Mouse (Mus musculus) cerebellum, adult 9-10 months (tissue): ENCODE results near the gene E330021D16Rik.

Experiments
- DNase-seq: peaks from one replicate; pipeline ENCODE4 v3.0.0; 2022

The E330021D16Rik gene

DNA sequence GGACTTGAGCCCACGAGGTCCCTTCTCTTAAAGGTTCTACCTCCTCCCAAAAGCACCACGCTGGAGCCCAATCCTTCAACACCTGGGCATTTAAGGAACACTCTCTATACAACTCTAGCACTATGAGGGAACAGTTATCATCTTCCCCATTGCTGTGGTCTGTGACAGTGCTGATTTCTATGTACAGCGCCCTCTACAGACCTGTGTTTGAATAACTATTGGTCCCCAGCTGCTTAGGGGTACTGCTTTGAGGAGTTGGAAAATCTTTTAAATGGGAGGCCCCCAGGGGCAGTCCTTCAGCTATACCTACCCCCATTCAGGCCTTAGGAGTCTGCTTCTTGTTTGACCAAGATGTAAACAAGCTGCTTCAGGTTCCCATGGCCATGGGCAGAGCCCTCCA lies 5.7 kb upstream of the E330021D16Rik start:
- peak; percentile 5 for DNase-seq

DNA sequence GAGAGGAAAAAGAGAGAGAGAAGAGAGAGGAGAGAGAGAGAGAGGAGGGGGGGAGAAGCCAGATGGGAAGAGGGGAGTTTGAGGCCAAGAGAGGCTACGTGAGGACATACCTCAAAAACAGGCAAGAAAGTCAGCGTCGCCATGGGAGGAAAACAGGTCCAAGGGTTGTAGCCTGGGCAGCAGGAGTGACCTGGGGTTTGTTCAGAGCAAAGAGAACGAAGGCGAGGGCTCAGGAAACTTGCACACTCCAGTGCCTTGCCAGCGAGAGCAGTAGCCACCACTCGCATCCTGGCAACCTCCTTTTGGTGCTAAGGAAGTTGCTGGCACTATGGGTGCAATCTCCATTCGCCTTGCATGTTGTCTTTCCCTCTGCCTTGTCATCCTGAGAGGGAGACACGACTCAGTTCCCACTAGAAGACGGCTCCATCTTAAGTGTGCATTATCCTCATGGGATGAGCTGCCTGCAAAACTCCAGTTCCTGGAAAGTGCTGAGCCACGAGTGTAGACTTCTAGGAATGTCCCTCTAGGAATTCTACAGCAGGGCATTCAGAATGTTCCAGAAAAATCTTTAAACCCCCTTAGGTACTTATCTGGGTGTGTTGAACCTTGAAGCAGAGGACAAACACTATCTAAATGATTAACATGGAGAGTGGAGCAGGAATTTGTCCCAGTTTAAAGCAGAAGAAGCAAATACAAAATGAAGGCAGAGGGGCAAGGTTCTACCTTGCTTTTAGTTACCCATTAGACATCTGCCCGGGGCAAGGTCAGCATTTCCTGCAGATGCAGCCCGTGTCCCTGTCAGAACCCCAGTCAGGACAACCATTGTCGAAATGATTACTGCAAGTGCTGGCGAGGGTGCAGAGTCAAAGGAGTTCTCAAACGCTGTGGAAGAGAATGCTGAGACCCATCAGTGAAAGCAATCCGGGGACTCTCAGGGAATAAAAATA lies 3.8 kb upstream of the E330021D16Rik start:
- DNase-seq, result no peak

DNA sequence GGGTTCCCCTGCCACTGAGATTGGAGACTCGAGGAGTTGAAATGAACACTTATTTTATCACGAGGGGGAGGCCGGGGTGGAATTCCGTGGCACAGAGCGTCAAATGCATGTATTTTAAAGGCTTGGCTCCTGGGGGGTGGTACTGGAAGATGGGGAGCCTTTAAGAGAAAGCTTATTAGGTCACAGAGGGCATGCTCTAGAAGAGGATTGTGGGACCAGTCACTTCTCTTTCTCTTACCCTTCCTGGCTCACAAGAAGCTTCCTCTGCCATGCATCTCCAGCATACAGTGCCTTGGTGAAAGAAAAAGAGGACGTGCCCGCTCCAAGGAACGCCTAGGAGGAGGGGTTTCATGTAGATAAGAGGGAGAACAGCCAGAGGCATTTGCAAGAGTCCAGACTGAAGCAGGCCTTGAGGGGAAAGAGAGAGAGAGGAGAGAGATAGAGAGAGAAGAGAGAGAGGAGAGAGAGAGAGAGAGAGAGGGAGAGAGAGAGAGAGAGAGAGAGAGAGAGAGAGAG lies 3.0 kb upstream of the E330021D16Rik start:
- no peak for DNase-seq

DNA sequence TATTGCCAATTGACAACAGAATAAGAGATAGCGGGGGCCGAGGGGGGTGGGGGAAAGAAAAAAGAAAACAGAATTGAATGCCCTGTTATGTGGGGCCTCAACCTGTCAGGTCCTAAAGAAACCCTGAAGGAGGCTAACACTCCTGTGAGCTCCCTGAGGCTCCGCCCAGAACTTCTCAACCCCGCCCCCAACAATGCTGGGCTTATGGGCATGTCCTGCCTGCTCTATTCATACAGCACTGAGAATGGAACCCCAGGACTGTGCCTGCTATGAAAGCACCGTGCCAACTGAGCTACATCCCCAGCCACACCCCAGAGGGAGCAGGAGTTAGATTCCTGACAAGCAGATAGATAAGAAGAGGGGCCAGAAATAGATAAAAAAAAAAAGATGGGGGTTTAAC lies 2.5 kb upstream of the E330021D16Rik start:
- no peak for DNase-seq

DNA sequence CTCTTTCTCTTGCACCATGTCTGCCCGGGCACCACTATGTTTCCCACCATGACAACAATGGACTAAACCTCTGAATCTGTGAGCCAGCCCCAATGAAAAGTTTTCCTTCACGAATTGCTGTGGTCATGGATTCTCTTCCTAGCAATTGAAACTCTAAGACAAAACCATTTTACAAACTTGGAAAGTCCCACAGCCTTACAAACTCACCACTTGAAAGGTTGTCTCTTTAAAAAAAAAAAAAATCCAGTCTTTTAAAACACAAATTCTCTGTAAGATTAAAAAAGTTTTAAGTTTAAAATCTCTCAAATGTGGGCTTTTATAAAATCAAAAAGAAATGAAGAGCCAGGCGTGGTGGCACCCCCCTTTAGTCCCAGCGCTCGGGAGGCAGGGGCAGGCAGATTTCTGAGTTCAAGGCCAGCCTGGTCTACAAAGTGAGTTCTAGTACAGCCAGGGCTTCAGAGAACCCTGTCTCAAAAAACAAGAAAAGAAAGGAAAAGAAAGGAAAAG lies 1.5 kb downstream of the E330021D16Rik start:
- DNase-seq, result no peak

DNA sequence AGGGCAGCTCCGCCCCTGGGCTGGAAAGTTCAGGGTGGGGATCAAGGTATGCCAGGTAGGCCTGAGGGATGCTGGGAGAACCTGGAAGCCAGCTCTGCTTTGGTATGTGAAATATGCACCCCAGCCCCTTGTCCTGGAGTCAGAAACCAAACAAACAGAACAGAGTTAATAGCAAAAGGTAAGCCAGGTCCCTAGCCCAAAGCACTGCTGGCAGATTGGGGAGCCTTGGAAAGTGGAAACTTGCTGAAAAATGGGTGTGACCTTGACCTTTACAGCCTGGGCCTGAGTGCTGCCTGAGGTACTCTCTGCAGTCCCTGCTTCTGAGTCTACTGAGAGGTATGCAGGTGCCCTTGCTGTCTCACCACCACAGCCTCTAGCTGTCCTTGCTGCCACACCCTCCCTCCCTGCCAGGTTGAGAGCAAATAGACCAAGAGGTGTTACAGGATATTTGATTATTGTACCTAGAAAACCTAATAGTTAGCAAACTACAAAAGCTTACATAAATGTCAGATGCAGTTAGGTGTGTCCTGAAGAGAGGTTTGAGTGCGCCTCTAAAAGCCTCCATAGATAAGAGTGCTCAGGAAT lies 7.7 kb downstream of the E330021D16Rik start:
- DNase-seq, result no peak

DNA sequence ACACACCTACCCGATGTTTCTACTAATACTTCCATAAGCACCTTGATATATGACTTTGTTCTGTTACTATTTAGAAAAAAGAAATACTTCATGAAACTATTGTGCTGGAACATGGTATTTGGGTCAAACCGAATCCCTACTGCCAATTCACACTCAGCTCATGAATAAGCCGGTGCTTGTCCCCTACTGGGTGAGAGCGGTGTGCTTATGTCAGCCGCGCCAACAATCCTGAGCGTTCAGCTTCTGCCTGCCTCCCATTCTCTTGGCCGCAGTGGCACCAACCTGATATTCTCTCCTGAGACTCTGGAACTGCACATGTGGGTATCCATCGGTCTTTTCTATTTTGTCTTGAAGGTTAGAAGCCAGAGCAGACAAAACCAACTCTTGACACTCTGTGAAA lies 18.5 kb downstream of the E330021D16Rik start:
- DNase-seq, result peak; percentile 7

DNA sequence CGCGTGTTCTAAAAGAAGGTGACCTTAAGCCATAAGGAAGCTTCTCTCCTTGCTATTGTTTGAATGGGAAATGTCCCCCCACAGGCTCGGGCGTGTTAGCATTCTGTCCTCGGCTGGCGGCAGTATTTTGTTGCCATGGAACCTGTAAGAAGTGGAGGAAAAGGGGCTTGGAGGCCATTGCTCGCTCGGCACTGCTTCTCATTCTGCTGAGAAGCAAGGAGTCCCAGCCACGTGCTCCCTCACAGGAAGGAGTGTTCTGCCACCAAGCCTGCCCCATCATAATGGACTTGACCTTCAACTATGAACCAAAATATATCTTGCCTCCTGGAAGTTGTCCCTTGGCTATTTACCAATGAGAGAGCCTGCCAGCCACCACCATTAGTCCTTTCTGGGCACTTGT lies 25.1 kb downstream of the E330021D16Rik start:
- no peak for DNase-seq

DNA sequence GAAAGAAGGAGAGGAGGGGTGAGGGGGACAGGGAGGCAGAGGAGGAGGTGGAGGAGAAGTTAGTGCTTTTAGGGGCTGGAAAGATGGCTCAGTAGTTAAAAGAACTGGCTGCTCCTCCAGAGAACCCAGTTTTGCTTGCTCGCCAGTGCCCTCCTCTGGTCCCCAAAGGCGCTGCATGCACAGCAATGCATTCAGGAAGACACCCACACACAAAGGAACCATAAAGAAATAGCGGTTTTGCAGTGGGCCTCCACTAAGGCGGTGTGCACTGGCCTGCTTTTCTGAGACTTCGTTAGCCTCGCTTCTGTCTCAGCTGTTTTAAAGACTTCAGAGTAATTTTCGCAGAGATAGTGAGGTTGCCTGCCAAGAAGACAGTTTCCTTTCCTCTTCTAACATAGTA lies 30.1 kb downstream of the E330021D16Rik start:
- DNase-seq, result no peak

DNA sequence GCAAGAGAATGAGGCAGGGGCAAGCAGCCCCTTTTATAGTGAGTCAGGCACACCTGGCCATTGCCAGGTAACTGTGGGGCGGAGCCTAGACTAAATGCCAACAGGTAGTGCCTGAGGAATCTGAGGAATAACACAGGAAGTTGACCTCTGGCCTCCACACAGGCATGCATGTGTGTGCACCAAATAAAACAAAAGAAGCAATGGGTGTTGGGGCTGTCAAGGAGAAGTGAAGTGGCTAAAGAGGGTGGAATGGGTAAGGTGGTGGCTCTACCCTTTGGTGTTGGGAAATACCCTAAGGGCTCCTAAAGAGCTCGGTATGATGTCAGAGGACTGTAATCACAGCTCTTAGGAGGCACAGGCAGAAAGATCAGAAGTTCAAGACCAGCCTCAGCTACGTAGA lies 32.2 kb downstream of the E330021D16Rik start:
- DNase-seq, result no peak

DNA sequence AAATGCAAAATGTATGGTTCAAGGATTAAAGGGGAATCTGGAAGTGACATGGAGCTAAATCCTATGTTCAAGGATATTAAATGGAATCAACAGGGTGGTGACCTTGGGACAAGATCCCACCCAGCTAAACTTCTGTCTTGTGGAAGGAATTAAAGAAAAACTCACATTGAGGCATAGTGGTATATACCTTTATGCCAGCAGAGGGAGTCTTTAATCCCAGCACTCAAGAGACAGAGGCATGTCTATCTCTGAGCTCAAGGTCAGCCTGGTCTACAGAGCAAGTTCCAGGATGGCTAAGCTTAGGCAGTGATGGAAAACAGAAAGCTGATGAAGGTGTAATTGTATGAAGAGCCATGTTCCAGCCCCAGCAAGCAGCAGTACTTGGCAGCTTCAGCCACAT lies 39.3 kb downstream of the E330021D16Rik start:
- DNase-seq, result no peak

DNA sequence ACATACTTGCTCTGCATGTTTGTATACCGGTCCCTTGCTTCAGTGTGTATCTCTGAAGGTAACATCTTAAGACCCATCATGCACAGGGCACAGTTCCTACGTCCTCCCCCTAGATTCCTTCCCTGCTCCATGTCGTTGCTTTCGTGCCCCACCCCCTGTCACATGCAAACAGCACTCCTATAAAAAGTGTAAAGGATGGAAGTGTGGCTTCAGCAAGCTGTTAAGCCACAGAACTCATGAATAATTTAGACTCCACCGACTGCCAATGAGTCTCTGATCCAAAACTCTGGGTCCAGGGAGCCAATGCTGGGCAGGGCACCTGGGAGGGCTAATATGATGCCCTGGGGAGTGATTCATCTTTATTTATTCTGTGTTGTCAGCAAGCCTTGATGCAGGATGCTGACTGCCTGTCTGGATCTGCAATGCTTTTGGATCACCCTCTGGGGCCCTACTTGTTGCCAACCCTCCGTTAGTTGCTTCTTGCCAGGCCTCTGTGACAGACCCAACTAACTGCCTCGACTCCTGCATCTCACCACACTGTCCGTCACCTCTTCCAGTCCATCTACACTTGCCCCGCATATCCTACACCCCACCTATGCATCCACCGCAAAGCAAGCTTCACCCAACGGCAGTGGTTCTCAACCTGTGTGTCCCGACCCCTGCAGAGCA lies 50.8 kb downstream of the E330021D16Rik start:
- DNase-seq, result no peak

DNA sequence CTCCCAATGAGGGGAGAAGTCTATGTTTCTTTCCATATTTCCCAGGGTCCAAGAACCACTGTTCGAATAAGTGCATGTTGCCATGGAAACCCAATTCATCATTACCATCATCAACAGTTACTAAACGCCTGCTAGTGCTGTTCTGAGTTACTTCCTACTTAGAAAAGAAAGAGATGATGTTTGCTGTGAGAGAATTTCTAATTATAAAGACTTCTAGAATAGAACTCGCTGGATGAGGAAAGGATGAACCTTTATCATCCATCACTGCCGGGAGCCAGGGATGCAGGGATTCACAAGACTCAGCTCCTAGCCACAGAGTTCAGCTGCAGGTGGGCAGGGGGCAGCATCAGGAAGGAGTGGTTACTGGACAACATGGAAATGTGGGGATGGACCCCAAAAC lies 51.4 kb downstream of the E330021D16Rik start:
- DNase-seq, result no peak

DNA sequence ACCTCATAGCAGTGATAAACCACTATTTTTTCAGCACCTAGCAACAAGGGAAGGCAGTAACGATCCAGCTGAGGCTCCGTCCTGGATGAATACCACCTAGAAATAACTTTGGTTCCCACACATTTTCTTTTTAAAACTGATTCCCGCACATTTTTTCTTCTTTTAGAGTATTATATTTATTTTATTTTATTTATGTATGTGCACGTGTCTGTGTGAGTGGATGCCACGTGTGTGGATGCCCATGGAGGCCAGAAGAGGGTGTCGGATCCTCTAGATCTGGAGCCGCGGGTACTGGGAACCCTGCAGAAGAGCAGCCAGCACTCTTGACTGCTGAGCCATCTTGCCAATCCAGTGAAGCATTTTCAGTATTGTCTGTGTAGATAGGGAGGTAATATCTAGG lies 52.1 kb downstream of the E330021D16Rik start:
- no peak for DNase-seq

DNA sequence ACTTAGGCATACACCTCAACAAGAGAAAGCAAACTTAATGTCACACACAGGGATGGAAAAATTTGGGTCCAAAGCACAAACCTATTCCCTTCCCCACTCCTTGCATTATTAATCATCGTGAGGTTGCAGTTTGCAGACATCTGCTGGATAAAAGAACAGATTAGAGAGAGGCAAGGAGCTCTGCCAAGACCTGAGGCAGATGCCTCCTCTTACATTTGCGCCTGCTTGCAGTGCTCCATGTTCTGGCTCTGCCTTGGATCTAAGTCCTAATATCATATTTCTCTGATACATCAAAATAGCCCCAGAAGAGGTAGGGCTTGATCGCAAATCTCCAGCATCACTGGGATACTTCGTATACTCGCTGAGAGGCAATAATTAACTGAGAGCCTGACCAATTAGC lies 56.9 kb downstream of the E330021D16Rik start:
- no peak for DNase-seq

DNA sequence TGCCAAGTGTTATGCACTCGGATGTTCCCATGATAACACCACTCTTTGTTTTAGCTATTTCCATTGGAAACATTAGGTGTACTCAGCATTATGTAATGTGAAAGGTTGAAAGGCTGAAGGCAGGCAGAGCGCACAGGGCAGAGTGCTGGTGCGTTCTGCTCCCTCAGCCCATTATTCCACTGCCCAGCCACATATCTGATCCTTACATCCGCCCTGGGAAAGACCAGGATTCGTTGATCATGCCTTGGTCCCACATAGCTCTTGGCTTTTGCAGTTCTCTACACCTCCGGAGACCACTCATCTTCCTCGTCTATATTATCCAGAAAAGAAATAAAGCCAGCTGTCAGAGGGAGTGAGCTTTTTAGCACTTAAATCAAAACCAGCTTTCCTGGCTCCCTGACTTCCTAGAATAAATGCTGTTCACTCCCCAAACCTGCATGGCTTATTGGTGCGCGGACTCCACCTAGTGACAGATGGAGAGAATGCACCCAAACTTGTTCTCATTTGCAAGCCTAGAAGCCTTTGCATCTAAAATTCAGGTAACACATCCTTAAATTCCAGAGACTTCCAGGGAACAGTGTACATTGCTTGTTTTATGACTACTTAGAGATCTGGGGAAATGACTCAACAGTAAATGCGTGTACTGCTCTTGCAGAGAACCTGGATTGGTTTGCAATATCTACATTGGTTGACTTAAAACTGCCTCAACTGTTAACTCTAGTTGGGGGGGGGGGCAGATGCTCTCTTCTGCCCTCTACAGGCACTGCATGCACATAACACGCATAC lies 61.8 kb downstream of the E330021D16Rik start:
- peak; percentile 70 for DNase-seq
